Mouse (Mus musculus) small intestine, adult 2 months (tissue): Measurements from ENCODE around the gene Cdh1.

Experiments
- CTCF ChIP-seq: fragments of 200-500 bp; IDR thresholded peaks from 2 replicates; pipeline ENCODE4 v1.5.1; 2012; ENCODE audit warnings: low read depth, mild to moderate bottlenecking, control low read depth, inconsistent platforms, low read length, moderate library complexity, mixed read lengths; ENCODE audit not compliant: insufficient replicate concordance, insufficient read length; ENCODE audit errors: extremely low read depth
- POLR2A ChIP-seq: fragments of 200-500 bp; IDR thresholded peaks from 2 replicates; pipeline ENCODE4 v1.6.1; 2012; ENCODE audit warnings: low read depth, mild to moderate bottlenecking, control low read depth, inconsistent platforms, low read length, moderate library complexity

DNA sequence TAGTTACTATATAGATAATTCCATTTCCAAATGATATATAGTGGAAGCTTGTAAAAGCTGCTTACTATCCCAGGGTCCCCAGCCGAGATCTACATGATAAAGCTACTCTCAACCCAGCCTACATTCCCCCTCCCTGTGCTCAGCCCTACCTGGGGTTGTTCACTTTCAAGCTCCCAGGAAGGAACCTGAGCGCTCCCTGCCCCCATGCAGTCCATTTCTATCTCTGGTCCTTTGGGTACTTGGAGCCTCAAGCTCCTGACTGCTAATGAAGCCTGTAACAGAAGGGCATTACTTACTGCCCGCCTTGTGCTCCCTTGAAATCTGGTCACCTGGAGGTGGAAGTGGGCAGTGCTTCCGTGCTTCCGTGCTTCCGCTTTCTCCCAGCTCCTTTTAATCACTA, 15.2 kb downstream of the Cdh1 start:
- no peak for TF ChIP-seq POLR2A
- TF ChIP-seq CTCF: no peak
